Mouse (Mus musculus) embryonic facial prominence, embryonic 13.5 days (tissue): ENCODE measurements around the gene 1700088E04Rik. TPM values are rescaled to one million over a fixed set of nuclear protein-coding genes. Genes with fewer than 3 reads are reported as not detected.

ENCODE experiments used
- ATAC-seq: fragments of 200-750 bp; cut with Nextera tagmentation; 2 replicates; pipeline ENCODE4 v1.8.0; 2017; ENCODE audit warnings: low read depth; ENCODE audit not compliant: insufficient number of reproducible peaks, insufficient read depth, low FRiP score, low TSS enrichment
- H3K27ac ChIP-seq: fragments of 300-500 bp; sonication (generic); 2 replicates; pipeline ENCODE4 v1.5.1; 2015; ENCODE audit warnings: moderate library complexity, mild to moderate bottlenecking, inconsistent platforms
- H3K27me3 ChIP-seq: fragments of 300-500 bp; sonication (generic); 2 replicates; pipeline ENCODE4 v1.6.1; 2015; ENCODE audit warnings: mild to moderate bottlenecking, inconsistent platforms
- H3K36me3 ChIP-seq: fragments of 300-500 bp; sonication (generic); 2 replicates; pipeline ENCODE4 v1.6.1; 2015; ENCODE audit warnings: mild to moderate bottlenecking, inconsistent platforms
- H3K4me1 ChIP-seq: fragments of 300-500 bp; sonication (generic); 2 replicates; pipeline ENCODE4 v1.6.1; 2015; ENCODE audit warnings: inconsistent platforms
- H3K4me2 ChIP-seq: fragments of 300-500 bp; sonication (generic); 2 replicates; pipeline ENCODE4 v1.6.1; 2015; ENCODE audit warnings: moderate library complexity, mild to moderate bottlenecking, inconsistent platforms
- H3K4me3 ChIP-seq: fragments of 300-500 bp; sonication (generic); 2 replicates; pipeline ENCODE4 v1.5.1; 2015; ENCODE audit warnings: mild to moderate bottlenecking, inconsistent platforms
- H3K9ac ChIP-seq: fragments of 300-500 bp; sonication (generic); 2 replicates; pipeline ENCODE4 v1.6.1; 2015; ENCODE audit warnings: mild to moderate bottlenecking, inconsistent platforms
- H3K9me3 ChIP-seq: fragments of 300-500 bp; sonication (generic); 2 replicates; pipeline ENCODE4 v1.6.1; 2016; ENCODE audit warnings: inconsistent platforms
- WGBS: fragments of 180-500 bp; shearing (Covaris S2); methylation state at CpG from one replicate; pipeline ENCODE4 v1.1.7; 2015; ENCODE audit warnings: mixed read lengths; 5-methylcytosine and 5-hydroxymethylcytosine counted together
- polyA plus RNA-seq: library from polyadenylated mRNA; unstranded; fragments of >200 nt; fragmentation: Nextera tagmentation; extraction: Ambion mirVana; gene quantifications from 2 replicates; pipeline ENCODE4 v1.2.1, GENCODE M21; 2015

Gene 1700088E04Rik
- polyA plus RNA-seq, 1 experiment from 2014 or later: 9.7 TPM

DNA sequence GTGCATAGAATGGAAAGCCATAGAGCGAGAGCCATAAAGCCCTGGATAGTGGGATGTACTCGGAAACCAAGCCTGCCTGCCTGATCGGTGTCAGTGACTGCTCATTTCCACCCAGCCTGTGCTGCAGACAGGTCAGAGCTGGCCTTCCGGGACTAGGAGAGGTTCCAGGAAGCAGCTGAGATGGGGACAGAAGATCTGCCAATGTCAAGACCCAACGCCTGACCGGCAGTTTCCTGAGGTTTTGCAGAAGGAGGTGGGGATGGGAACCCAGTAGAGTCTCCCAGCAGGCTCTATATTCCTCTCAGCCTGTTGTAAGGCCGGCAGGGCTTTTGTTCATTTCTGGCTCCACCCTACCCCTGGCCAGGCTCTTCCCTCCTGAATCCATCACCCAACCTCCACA is 42.2 kb downstream of the 1700088E04Rik start:
- ATAC-seq: no peak
- Histone ChIP-seq H3K27me3 (no peaks in the 10 kb centered on the region), H3K4me2 (no peak overlapping the region), H3K4me1 (peaks cover 37% of the 10 kb centered on the region), H3K36me3 (peaks cover 25% of the 10 kb centered on the region), H3K9ac (no peak overlapping the region), H3K9me3 (no peaks in the 10 kb centered on the region), H3K27ac (peak overlapping the region; percentile 83), H3K4me3 (no peak overlapping the region)
- WGBS: 57% methylated on average over 7 of the region's 7 CpGs

- 64% methylated on average over 5 of the region's 5 CpGs for WGBS
- H3K27ac ChIP-seq: peak overlapping the region; percentile 83
- H3K4me3 ChIP-seq: no peak overlapping the region
These were observed 42.8 kb downstream of the 1700088E04Rik start for GRCm38 (mm10) chr15:79098220-79098619.

GRCm38 (mm10) chr15:79097611-79098025 is 43.4 kb downstream of the 1700088E04Rik start:
- peak overlapping the region; percentile 83 for H3K27ac ChIP-seq
- 0 out of 2 replicates have a peak overlapping the region, but pooled peaks have one; percentile 27 for H3K9ac ChIP-seq
- no peaks in the 10 kb centered on the region for H3K27me3 ChIP-seq
- no peaks in the 10 kb centered on the region for H3K9me3 ChIP-seq
- peak; percentile 28; the same call in 1 of the 2 replicates for ATAC-seq
- peaks cover 37% of the 10 kb centered on the region for H3K36me3 ChIP-seq
- H3K4me2 ChIP-seq: peak overlapping the region; percentile 23; the same call in 1 of the 2 replicates
- WGBS: 53% methylated on average over 6 of the region's 6 CpGs
- H3K4me1 ChIP-seq: peaks cover 37% of the 10 kb centered on the region
- no peak overlapping the region for H3K4me3 ChIP-seq

More at GRCm38 (mm10) chr15:79098220-79098619, 42.8 kb downstream of the 1700088E04Rik start:
- Histone ChIP-seq H3K27me3 (no peaks in the 10 kb centered on the region), H3K4me2 (no peak overlapping the region), H3K4me1 (peaks cover 37% of the 10 kb centered on the region), H3K36me3 (peaks cover 31% of the 10 kb centered on the region), H3K9me3 (no peaks in the 10 kb centered on the region), H3K9ac (0 out of 2 replicates have a peak overlapping the region, but pooled peaks have one; percentile 0)
- ATAC-seq: no peak

DNA sequence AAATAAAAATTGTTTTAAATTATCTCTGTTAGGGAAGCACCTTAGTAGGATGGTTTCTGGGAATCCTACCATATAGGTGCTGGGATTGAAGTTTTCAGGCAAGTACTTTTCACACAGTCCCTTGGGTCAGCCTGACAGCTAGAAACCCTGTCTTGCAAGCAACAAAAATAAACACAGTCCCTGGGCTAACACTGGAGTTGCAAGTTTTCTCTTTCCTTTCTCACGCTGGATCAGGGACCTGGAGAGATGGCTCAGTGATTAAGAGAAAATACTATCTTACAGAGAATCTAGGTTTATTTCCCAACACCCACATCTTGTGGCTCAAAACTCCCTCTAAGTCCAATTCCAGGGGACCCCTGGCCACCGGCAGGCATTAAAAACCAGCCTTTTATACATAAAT is 43.9 kb downstream of the 1700088E04Rik start:
- H3K36me3 ChIP-seq: peaks cover 42% of the 10 kb centered on the region
- H3K4me2 ChIP-seq: 0 out of 2 replicates have a peak overlapping the region, but pooled peaks have one; percentile 23
- H3K4me3 ChIP-seq: no peak overlapping the region
- no peak overlapping the region for H3K9ac ChIP-seq
- peak overlapping the region; percentile 83 for H3K27ac ChIP-seq
- 33% methylated on average over 2 of the region's 2 CpGs for WGBS
- peaks cover 37% of the 10 kb centered on the region for H3K4me1 ChIP-seq
- ATAC-seq: no peak
- no peaks in the 10 kb centered on the region for H3K9me3 ChIP-seq
- no peaks in the 10 kb centered on the region for H3K27me3 ChIP-seq

- Histone ChIP-seq H3K4me2 (no peak overlapping the region), H3K27ac (peak overlapping the region; percentile 36; the same call in 1 of the 2 replicates), H3K4me1 (peaks cover 31% of the 10 kb centered on the region), H3K4me3 (no peak overlapping the region), H3K36me3 (peaks cover 48% of the 10 kb centered on the region), H3K9me3 (no peaks in the 10 kb centered on the region), H3K27me3 (no peaks in the 10 kb centered on the region), H3K9ac (peak overlapping the region; percentile 11; the same call in 1 of the 2 replicates)
- ATAC-seq: no peak
- 66% methylated on average over 3 of the region's 3 CpGs for WGBS
These were observed 44.5 kb downstream of the 1700088E04Rik start for GRCm38 (mm10) chr15:79096556-79096955.

DNA sequence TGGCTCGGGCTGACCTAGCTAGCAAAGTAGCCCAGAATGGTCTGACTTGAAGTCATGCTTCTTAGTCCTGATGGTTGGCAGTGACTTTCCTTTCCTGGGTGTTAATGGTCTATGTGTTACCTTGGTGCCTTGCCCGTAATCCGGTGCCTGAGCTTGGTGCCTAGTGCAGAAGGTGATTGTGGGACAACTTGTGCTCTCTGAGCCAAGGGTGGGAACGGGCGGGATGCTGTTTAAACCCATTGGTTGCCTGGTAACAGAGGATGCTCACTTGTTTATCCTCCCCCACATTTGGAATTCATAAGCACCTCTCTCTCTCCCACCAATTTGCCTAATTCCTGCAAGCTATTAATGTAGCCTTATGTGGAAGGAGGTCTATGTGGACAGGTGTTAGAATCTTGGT is 45.6 kb downstream of the 1700088E04Rik start:
- peaks cover 23% of the 10 kb centered on the region; the same call in 1 of the 2 replicates for H3K4me1 ChIP-seq
- no peak overlapping the region for H3K4me2 ChIP-seq
- no peak for ATAC-seq
- WGBS: 92% methylated on average over 5 of the region's 5 CpGs
- H3K36me3 ChIP-seq: peaks cover 59% of the 10 kb centered on the region
- no peak overlapping the region for H3K27ac ChIP-seq
- no peaks in the 10 kb centered on the region for H3K27me3 ChIP-seq
- no peak overlapping the region for H3K9ac ChIP-seq
- no peak overlapping the region for H3K4me3 ChIP-seq
- H3K9me3 ChIP-seq: no peaks in the 10 kb centered on the region

- no peaks in the 10 kb centered on the region for H3K9me3 ChIP-seq
- peaks cover 10% of the 10 kb centered on the region; the same call in 1 of the 2 replicates for H3K4me1 ChIP-seq
- no peak overlapping the region for H3K4me2 ChIP-seq
- H3K27me3 ChIP-seq: no peaks in the 10 kb centered on the region
- no peak overlapping the region for H3K27ac ChIP-seq
- no peak for ATAC-seq
- 69% methylated on average over 7 of the region's 7 CpGs for WGBS
- H3K36me3 ChIP-seq: peaks cover 80% of the 10 kb centered on the region
- H3K9ac ChIP-seq: no peak overlapping the region
- H3K4me3 ChIP-seq: no peak overlapping the region
These were observed 47.8 kb downstream of the 1700088E04Rik start for GRCm38 (mm10) chr15:79093083-79093839.

DNA sequence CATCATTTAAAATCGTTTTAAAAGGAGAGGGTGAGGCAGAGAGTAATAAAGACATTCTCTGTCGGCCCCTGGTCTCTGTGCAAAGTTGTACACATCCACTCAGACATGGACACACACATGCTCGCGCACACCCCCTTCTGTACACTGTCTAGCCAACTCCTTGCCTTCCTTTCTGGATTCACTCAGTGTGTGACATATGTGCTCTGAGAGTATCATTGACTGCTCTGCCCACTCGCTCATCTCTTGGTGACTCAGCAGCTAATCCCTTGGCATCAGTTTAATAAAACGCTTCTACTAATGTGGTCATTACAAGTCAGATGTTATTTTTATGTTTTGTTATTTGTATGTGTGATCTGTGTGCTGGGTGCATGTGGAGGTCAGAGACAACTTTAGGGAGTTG is 48.8 kb downstream of the 1700088E04Rik start:
- Histone ChIP-seq H3K36me3 (peaks cover 88% of the 10 kb centered on the region), H3K9ac (0 out of 2 replicates have a peak overlapping the region, but pooled peaks have one; percentile 2), H3K4me2 (no peak overlapping the region), H3K27me3 (no peaks in the 10 kb centered on the region), H3K4me1 (no peaks in the 10 kb centered on the region), H3K9me3 (no peaks in the 10 kb centered on the region), H3K4me3 (no peak overlapping the region), H3K27ac (no peak overlapping the region)
- WGBS: 95% methylated on average over 6 of the region's 6 CpGs
- ATAC-seq: no peak

DNA sequence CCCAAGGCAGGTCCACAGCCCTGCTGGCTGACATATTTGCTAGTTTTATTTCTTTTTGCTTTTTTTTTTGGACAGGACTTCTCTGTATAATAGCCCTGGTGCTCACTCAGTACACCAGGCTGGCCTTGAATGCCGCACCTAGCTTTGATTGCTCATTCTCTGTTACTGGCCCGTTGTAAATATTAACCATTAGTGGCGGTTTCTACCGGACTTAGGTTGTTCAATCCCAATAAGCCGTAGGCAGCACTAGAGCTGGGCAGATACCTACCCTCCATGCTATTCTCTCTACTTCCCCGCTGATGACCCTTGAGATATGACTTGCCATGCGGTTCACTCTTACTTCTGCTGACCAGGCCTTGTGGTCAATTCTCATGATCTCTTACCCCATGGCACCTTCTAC is 61.5 kb downstream of the 1700088E04Rik start:
- Histone ChIP-seq H3K4me3 (no peak overlapping the region), H3K9me3 (no peaks in the 10 kb centered on the region), H3K27ac (no peak overlapping the region), H3K27me3 (no peaks in the 10 kb centered on the region), H3K9ac (no peak overlapping the region), H3K36me3 (peaks cover 80% of the 10 kb centered on the region), H3K4me1 (peaks cover 16% of the 10 kb centered on the region), H3K4me2 (no peak overlapping the region)
- ATAC-seq: no peak
- WGBS: 95% methylated on average over 7 of the region's 7 CpGs

Other genes with a start within 250 kb of the 1700088E04Rik start
- gene Gm49510, start 241.6 kb downstream of the 1700088E04Rik start, polyA plus RNA-seq: 0.18 and 0.25 TPM in 2 replicates
- 53.3 and 54.4 TPM in 2 replicates for gene Sh3bp1, start 241.5 kb downstream of the 1700088E04Rik start, polyA plus RNA-seq
- 18.7 and 23.2 TPM in 2 replicates for gene Pdxp, start 227.3 kb downstream of the 1700088E04Rik start, polyA plus RNA-seq
- gene Lgals1, start 214.5 kb downstream of the 1700088E04Rik start, polyA plus RNA-seq: 2,193 and 2,304 TPM in 2 replicates
- gene Nol12, start 206.3 kb downstream of the 1700088E04Rik start, polyA plus RNA-seq: 54.1 and 57.4 TPM in 2 replicates
- 37.8 and 38.7 TPM in 2 replicates for gene Triobp, start 193.5 kb downstream of the 1700088E04Rik start, polyA plus RNA-seq
- gene H1f0, start 112.8 kb downstream of the 1700088E04Rik start, polyA plus RNA-seq: 533 and 546 TPM in 2 replicates
- gene Galr3, start 99.4 kb downstream of the 1700088E04Rik start, polyA plus RNA-seq: not detected in 2 replicates
- gene Ankrd54, start 78.4 kb downstream of the 1700088E04Rik start, polyA plus RNA-seq: 54.1 and 57.7 TPM in 2 replicates
- gene Eif3l, start 66.1 kb downstream of the 1700088E04Rik start, polyA plus RNA-seq: 232 and 244 TPM in 2 replicates
- gene Micall1, start 32.4 kb downstream of the 1700088E04Rik start, polyA plus RNA-seq: 12.8 and 13.8 TPM in 2 replicates
- gene Polr2f, start 244 bp downstream of the 1700088E04Rik start, polyA plus RNA-seq: 348 and 353 TPM in 2 replicates
- 8.0 and 11.6 TPM in 2 replicates for gene Sox10, start 24.0 kb upstream of the 1700088E04Rik start, polyA plus RNA-seq
- 53.3 and 56.6 TPM in 2 replicates for gene Pick1, start 87.9 kb upstream of the 1700088E04Rik start, polyA plus RNA-seq
- 1.6 TPM in 2 replicates for gene Gm49486, start 88.1 kb upstream of the 1700088E04Rik start, polyA plus RNA-seq
- gene Slc16a8, start 113.5 kb upstream of the 1700088E04Rik start, polyA plus RNA-seq: 0.46 TPM in 1 of 2 replicates, not detected in the other
- 18.0 and 23.4 TPM in 2 replicates for gene Baiap2l2, start 144.3 kb upstream of the 1700088E04Rik start, polyA plus RNA-seq
- gene Pla2g6, start 187.1 kb upstream of the 1700088E04Rik start, polyA plus RNA-seq: 11.6 TPM in 2 replicates
- gene Maff, start 205.4 kb upstream of the 1700088E04Rik start, polyA plus RNA-seq: 1.8 and 2.8 TPM in 2 replicates